ENCODE assay signal across 8 mouse cellular contexts in the genomic region with DNA sequence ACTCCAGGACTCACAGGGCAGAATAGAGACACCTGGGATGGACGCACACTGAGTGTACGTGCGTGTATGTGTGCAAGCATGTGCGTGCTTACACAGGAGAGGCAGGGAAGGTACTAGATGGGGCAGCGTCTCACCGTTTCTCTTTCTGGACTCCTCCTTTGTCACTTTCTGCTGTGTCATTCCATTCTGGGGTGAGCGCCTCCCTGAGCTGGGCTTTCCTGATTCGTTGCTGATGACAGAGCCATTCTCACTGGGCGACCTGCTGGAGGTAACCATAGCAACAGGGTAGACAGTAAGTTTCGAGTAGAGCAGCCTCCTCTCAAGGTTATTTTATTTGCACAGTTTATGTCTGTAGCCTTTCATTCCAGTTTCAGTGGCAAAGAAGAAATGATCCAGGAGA.
DNase-seq lines count a peak whose midpoint lies in the region; ATAC-seq and TF ChIP-seq lines count a peak whose summit lies in the region.

No protein-coding gene starts in this region.

- ATAC-seq in CD4-positive, CD25-positive, alpha-beta regulatory T cell, adult 4 months, result no peak
- peak; percentile 70 for ATAC-seq in megakaryocyte progenitor cell, adult 5-6 weeks (replicated peaks; ENCODE audit: poor library complexity)
- no peak for ATAC-seq in heart, embryonic 11.5 days (replicated peaks; ENCODE audit: insufficient number of reproducible peaks, low FRiP score, low TSS enrichment)

- no peaks in the 10 kb centered on the region for H3K36me3 ChIP-seq in heart, embryonic 11.5 days (ENCODE audit: control insufficient read depth, insufficient read depth, low read length)

- no peaks in the 10 kb centered on the region for H3K9me3 ChIP-seq in heart, embryonic 11.5 days (replicated peaks; ENCODE audit: control insufficient read depth, low read length)

- peaks cover 5% of the 10 kb centered on the region for H3K4me1 ChIP-seq in cerebellum, adult 2 months (ENCODE audit: control insufficient read depth, insufficient read depth, low read length)
- H3K4me1 ChIP-seq in heart, embryonic 11.5 days (ENCODE audit: control insufficient read depth, insufficient read depth, low read length), result no peaks in the 10 kb centered on the region

- H3K4me3 ChIP-seq in cerebellum, adult 2 months (replicated peaks; ENCODE audit: insufficient read depth, low read depth, low read length), result no peak overlapping the region
- no peak overlapping the region for H3K4me3 ChIP-seq in heart, embryonic 11.5 days (ENCODE audit: low read depth, low read length)

- 48% methylated on average over 10 of the region's 10 CpGs for WGBS in cerebellum, adult 2 months
- 39% methylated on average over 10 of the region's 10 CpGs for WGBS in heart, embryonic 11.5 days (ENCODE audit: insufficient replicate concordance)

- peak; percentile 7 for DNase-seq in CD4-positive, CD25-positive, alpha-beta regulatory T cell, adult 2 months (ENCODE audit: low read depth, low spot score)
- peak; percentile 21 for DNase-seq in adrenal gland, postnatal 25 days
- peak; percentile 77 to 81 for DNase-seq in frontal cortex, adult 2 months (ENCODE audit: extremely low spot score in 1 of 2, low spot score in 1 of 2)
- no peak for DNase-seq in cerebellum, adult 2 months
- DNase-seq in lung, postnatal 25 days (ENCODE audit: low spot score), result no peak

- H3K27me3 ChIP-seq in cerebellum, adult 2 months (ENCODE audit: control insufficient read depth, insufficient read depth, low read length), result no peaks in the 10 kb centered on the region
- no peaks in the 10 kb centered on the region for H3K27me3 ChIP-seq in heart, embryonic 11.5 days (ENCODE audit: control insufficient read depth, insufficient read depth, low read length)

- H3K9ac ChIP-seq in heart, embryonic 11.5 days (ENCODE audit: low read depth, low read length), result no peak overlapping the region

- no peak for TF ChIP-seq CTCF in cerebellum, adult 2 months (IDR thresholded peaks at IDR 0.05; ENCODE audit: borderline replicate concordance, insufficient read depth, low read depth, low read length)

- H3K4me2 ChIP-seq in heart, embryonic 11.5 days, result no peak overlapping the region

- no peak overlapping the region for H3K27ac ChIP-seq in cerebellum, adult 2 months (ENCODE audit: insufficient read depth, low read length)
- no peak overlapping the region for H3K27ac ChIP-seq in heart, embryonic 11.5 days (ENCODE audit: low read depth, low read length)

- no peak for TF ChIP-seq POLR2A in cerebellum, adult 2 months (IDR thresholded peaks at IDR 0.05; ENCODE audit: borderline replicate concordance, insufficient read depth, low read length)

Comparison
In these comparisons a context has a peak if more than half of its experiments do, and no peak if none do; other contexts are left out.
1. DNase-seq: peak in CD4-positive, CD25-positive, alpha-beta regulatory T cell, adult 2 months (single experiment), adrenal gland, postnatal 25 days (single experiment) and frontal cortex, adult 2 months (2 of 2); none in cerebellum, adult 2 months (0 of 2) and lung, postnatal 25 days (single experiment).